Mouse (Mus musculus) urinary bladder, postnatal 4 days (tissue): ENCODE data around the gene Slc2a13.

ENCODE experiments used
- DNase-seq, 2 experiments: peaks; one replicate each; pipeline ENCODE4 v3.0.0; 2021 to 2022; ENCODE audit warnings: low spot score in 2 of 2

Slc2a13 gene

GRCm38 (mm10) chr15:91268532-91268931 lies 304.5 kb downstream of the Slc2a13 start:
- no peak for DNase-seq

GRCm38 (mm10) chr15:91263926-91264325 lies 309.1 kb downstream of the Slc2a13 start:
- DNase-seq, result no peak

GRCm38 (mm10) chr15:91260578-91260977 lies 312.5 kb downstream of the Slc2a13 start:
- no peak for DNase-seq

GRCm38 (mm10) chr15:91257140-91257539 lies 315.9 kb downstream of the Slc2a13 start:
- DNase-seq, result no peak

- no peak for DNase-seq
Measured at GRCm38 (mm10) chr15:91255308-91255707, 317.8 kb downstream of the Slc2a13 start.

- no peak for DNase-seq
Measured at GRCm38 (mm10) chr15:91252956-91253355, 320.1 kb downstream of the Slc2a13 start.

GRCm38 (mm10) chr15:91251544-91252408 lies 321.3 kb downstream of the Slc2a13 start:
- DNase-seq, result no peak

- no peak for DNase-seq
Measured at GRCm38 (mm10) chr15:91250815-91251214, 322.2 kb downstream of the Slc2a13 start.

GRCm38 (mm10) chr15:91240683-91241335 lies 332.3 kb downstream of the Slc2a13 start:
- no peak for DNase-seq

- no peak for DNase-seq
Measured at GRCm38 (mm10) chr15:91237294-91237693, 335.8 kb downstream of the Slc2a13 start.
